Comparison of ENCODE assay signal across 9 mouse cellular contexts in the genomic region with DNA sequence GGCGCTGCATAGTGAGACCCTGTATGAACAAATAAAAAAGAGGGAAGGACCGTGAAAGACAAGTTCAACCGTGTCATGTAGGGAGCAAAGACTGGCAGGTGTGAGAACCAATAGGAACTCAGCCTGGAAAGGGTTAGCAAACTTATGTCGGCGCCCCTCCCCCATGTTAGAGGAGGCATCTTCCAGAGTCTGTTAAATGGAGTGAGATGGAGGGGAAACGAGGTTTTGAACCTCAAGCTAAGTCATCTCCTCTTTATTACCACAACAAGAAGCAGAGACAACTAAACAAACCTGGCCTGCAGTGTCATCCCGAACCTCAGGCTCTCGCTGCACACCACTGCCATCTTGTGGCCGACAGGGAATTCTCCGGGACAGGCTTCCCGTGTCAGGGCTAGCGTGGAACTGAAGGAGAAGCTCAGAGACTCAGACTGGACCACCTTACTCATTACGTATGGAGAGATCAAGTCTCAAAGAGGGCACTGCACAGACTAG. TPM values are rescaled to one million over a fixed set of nuclear protein-coding genes. Genes with fewer than 3 reads are reported as not detected.
DNase-seq lines count a peak whose midpoint lies in the region; ATAC-seq and TF ChIP-seq lines count a peak whose summit lies in the region.
"Had no signal": no experiment of that assay in that cellular context is flagged by ENCODE, and none has a peak within 500 bp of the region (broad histone marks: within the 10 kb centered on the region; RNA-seq: fewer than 3 reads in every experiment).

No protein-coding gene starts in this region.

- WGBS in bone marrow, adult 2 months: 4% methylated on average over 13 of the region's 13 CpGs
- WGBS in embryonic facial prominence, embryonic 15.5 days: 1% methylated on average over 13 of the region's 13 CpGs
- 2% methylated on average over 13 of the region's 13 CpGs for WGBS in heart, embryonic 11.5 days (ENCODE audit: insufficient replicate concordance)
- 5% methylated on average over 13 of the region's 13 CpGs for WGBS in kidney, embryonic 15.5 days

- H3K27me3 ChIP-seq in C2C12 (ENCODE audit: control insufficient read depth, insufficient read depth, insufficient read length): peaks cover 5% of the 10 kb centered on the region
- H3K27me3 ChIP-seq in embryonic facial prominence, embryonic 15.5 days: no peaks in the 10 kb centered on the region
- peaks cover 2% of the 10 kb centered on the region for H3K27me3 ChIP-seq in heart, embryonic 11.5 days (ENCODE audit: control insufficient read depth, insufficient read depth, low read length)
- peaks cover 21% of the 10 kb centered on the region; the same call in 1 of the 2 replicates for H3K27me3 ChIP-seq in kidney, embryonic 15.5 days
- H3K27me3 ChIP-seq in splenic B cell, adult 2 months (ENCODE audit: control insufficient read depth, insufficient read depth, low read length, poor library complexity, severe bottlenecking): 0 out of 2 replicates have a peak, but pooled peaks cover 2% of the 10 kb centered on the region

- DNase-seq in liver: peak; percentile 83
- DNase-seq in naive thymus-derived CD4-positive, alpha-beta T cell, adult 2 months (ENCODE audit: low read depth): peak; percentile 72
- peak; percentile 75 for DNase-seq in splenic B cell, adult 2 months (ENCODE audit: low read depth, low spot score)

- H3K4me1 ChIP-seq in bone marrow, adult 2 months (ENCODE audit: control insufficient read depth, insufficient read depth, low read length): no peaks in the 10 kb centered on the region
- H3K4me1 ChIP-seq in embryonic facial prominence, embryonic 15.5 days: peaks cover 4% of the 10 kb centered on the region; the same call in 1 of the 2 replicates
- H3K4me1 ChIP-seq in heart, embryonic 11.5 days (ENCODE audit: control insufficient read depth, insufficient read depth, low read length): no peaks in the 10 kb centered on the region
- peaks cover 22% of the 10 kb centered on the region for H3K4me1 ChIP-seq in kidney, embryonic 15.5 days

- no peak overlapping the region for H3K27ac ChIP-seq in bone marrow, adult 2 months (ENCODE audit: control insufficient read depth, insufficient read depth, low read depth, low read length, poor library complexity)
- no peak overlapping the region for H3K27ac ChIP-seq in embryonic facial prominence, embryonic 15.5 days (replicated peaks)
- no peak overlapping the region for H3K27ac ChIP-seq in heart, embryonic 11.5 days (ENCODE audit: low read depth, low read length)
- H3K27ac ChIP-seq in kidney, embryonic 15.5 days: no peak overlapping the region

- TF ChIP-seq POLR2A in bone marrow, adult 2 months (IDR thresholded peaks at IDR 0.05; ENCODE audit: borderline replicate concordance, control insufficient read depth, low read depth, low read length): no peak

- no peaks in the 10 kb centered on the region for H3K79me3 ChIP-seq in C2C12 (ENCODE audit: low read depth)

- peak overlapping the region; percentile 42 for H3K4me2 ChIP-seq in embryonic facial prominence, embryonic 15.5 days (replicated peaks)
- H3K4me2 ChIP-seq in heart, embryonic 11.5 days: peak overlapping the region; percentile 58
- H3K4me2 ChIP-seq in kidney, embryonic 15.5 days: peak overlapping the region; percentile 44; the same call in 1 of the 2 replicates

- H3K4me3 ChIP-seq in C2C12 (ENCODE audit: insufficient read depth, poor library complexity, severe bottlenecking): no peak overlapping the region
- H3K4me3 ChIP-seq in bone marrow, adult 2 months (replicated peaks; ENCODE audit: control insufficient read depth, low read depth, low read length): no peak overlapping the region
- peak overlapping the region; percentile 22 for H3K4me3 ChIP-seq in embryonic facial prominence, embryonic 15.5 days (replicated peaks)
- peak overlapping the region; percentile 22; the same call in 1 of the 2 replicates for H3K4me3 ChIP-seq in heart, embryonic 11.5 days (ENCODE audit: low read depth, low read length)
- no peak overlapping the region; the same call in 1 of the 2 replicates for H3K4me3 ChIP-seq in kidney, embryonic 15.5 days (replicated peaks)
- H3K4me3 ChIP-seq: erythroblast, embryonic 14.5 days had no signal

- no peaks in the 10 kb centered on the region for H3K79me2 ChIP-seq in C2C12 (ENCODE audit: control insufficient read depth, insufficient read depth)

- TF ChIP-seq CTCF in C2C12 (IDR thresholded peaks at IDR 0.05; ENCODE audit: control insufficient read depth, insufficient read depth, insufficient read length): peak; percentile 84
- TF ChIP-seq CTCF in bone marrow, adult 2 months (IDR thresholded peaks at IDR 0.05; ENCODE audit: control insufficient read depth, insufficient read depth, low read length): peak; percentile 99

- H3K9me3 ChIP-seq in embryonic facial prominence, embryonic 15.5 days (replicated peaks): no peaks in the 10 kb centered on the region
- no peaks in the 10 kb centered on the region for H3K9me3 ChIP-seq in heart, embryonic 11.5 days (replicated peaks; ENCODE audit: control insufficient read depth, low read length)
- H3K9me3 ChIP-seq in kidney, embryonic 15.5 days (replicated peaks): no peaks in the 10 kb centered on the region

- ATAC-seq in embryonic facial prominence, embryonic 15.5 days (ENCODE audit: insufficient number of reproducible peaks, low FRiP score, low TSS enrichment, low read depth): 0 out of 2 replicates have a peak, but pooled peaks have one; percentile 39
- ATAC-seq in heart, embryonic 11.5 days (replicated peaks; ENCODE audit: insufficient number of reproducible peaks, low FRiP score, low TSS enrichment): no peak
- no peak; the same call in none of the 2 replicates for ATAC-seq in kidney, embryonic 15.5 days (replicated peaks; ENCODE audit: low FRiP score)

- H3K9ac ChIP-seq in embryonic facial prominence, embryonic 15.5 days: no peak overlapping the region
- H3K9ac ChIP-seq in heart, embryonic 11.5 days (ENCODE audit: low read depth, low read length): no peak overlapping the region
- H3K9ac ChIP-seq in kidney, embryonic 15.5 days: no peak overlapping the region

- no peak overlapping the region for H3ac ChIP-seq in C2C12 (ENCODE audit: control insufficient read depth, insufficient read length, low read depth)

- H3K36me3 ChIP-seq in C2C12 (ENCODE audit: control insufficient read depth, insufficient read depth): no peaks in the 10 kb centered on the region
- no peaks in the 10 kb centered on the region for H3K36me3 ChIP-seq in embryonic facial prominence, embryonic 15.5 days
- H3K36me3 ChIP-seq in heart, embryonic 11.5 days (ENCODE audit: control insufficient read depth, insufficient read depth, low read length): no peaks in the 10 kb centered on the region
- H3K36me3 ChIP-seq in kidney, embryonic 15.5 days: no peaks in the 10 kb centered on the region
- no peaks in the 10 kb centered on the region for H3K36me3 ChIP-seq in splenic B cell, adult 2 months (ENCODE audit: control insufficient read depth, insufficient read depth, low read length, poor library complexity, severe bottlenecking)

TF ChIP-seq in C2C12, 6 proteins besides CTCF, POLR2A, EP300 and RAD21:
- TF ChIP-seq USF1 (IDR thresholded peaks at IDR 0.05; ENCODE audit: low read depth) (no peak), FOSL1 (IDR thresholded peaks at IDR 0.05; ENCODE audit: insufficient read depth, low read length, poor library complexity, severe bottlenecking) (no peak), MAX (IDR thresholded peaks at IDR 0.05) (no peak), CEBPB (IDR thresholded peaks at IDR 0.05; ENCODE audit: low read depth) (no peak), MYOG (IDR thresholded peaks at IDR 0.05; ENCODE audit: control insufficient read depth, extremely low read depth, insufficient read length) (no peak), MYOD1 (IDR thresholded peaks at IDR 0.05; ENCODE audit: control insufficient read depth, insufficient read length, low read depth) (no peak)

RNA-seq across cellular contexts. Expression of gene Tinagl1, which starts 13.9 kb away (rescaled TPM):
- 64.1 TPM for polyA plus RNA-seq in C2C12 (2012; fragmentation: generic; extraction: Trizol)
- 29.5 and 51.1 TPM in 2 replicates for polyA plus RNA-seq in bone marrow, adult 2 months (2011; ENCODE audit: insufficient read depth, insufficient read length, low replicate concordance, missing spikeins)
- 26.5 and 27.4 TPM in 2 replicates for polyA plus RNA-seq in embryonic facial prominence, embryonic 15.5 days (2015; fragmentation: Nextera tagmentation; extraction: Ambion mirVana)
- polyA plus RNA-seq in heart, embryonic 11.5 days (2014; fragmentation: Nextera tagmentation; extraction: Ambion mirVana): 31.0 and 33.9 TPM in 2 replicates
- polyA plus RNA-seq in kidney, embryonic 15.5 days (2015; fragmentation: Nextera tagmentation; extraction: Ambion mirVana): 51.0 and 62.7 TPM in 2 replicates

RNA-seq across cellular contexts. Expression of gene Gm853, which starts 33.3 kb away (rescaled TPM):
- polyA plus RNA-seq in C2C12 (2012; fragmentation: generic; extraction: Trizol): not detected
- polyA plus RNA-seq in bone marrow, adult 2 months (2011; ENCODE audit: insufficient read depth, insufficient read length, low replicate concordance, missing spikeins): not detected in 2 replicates
- polyA plus RNA-seq in embryonic facial prominence, embryonic 15.5 days (2015; fragmentation: Nextera tagmentation; extraction: Ambion mirVana): not detected in 2 replicates
- not detected in 2 replicates for polyA plus RNA-seq in heart, embryonic 11.5 days (2014; fragmentation: Nextera tagmentation; extraction: Ambion mirVana)
- polyA plus RNA-seq in kidney, embryonic 15.5 days (2015; fragmentation: Nextera tagmentation; extraction: Ambion mirVana): 0.26 and 0.39 TPM in 2 replicates
- polyA plus RNA-seq: erythroblast, embryonic 14.5 days had no signal

RNA-seq across cellular contexts. Expression of gene Hcrtr1, which starts 49.7 kb away (rescaled TPM):
- not detected for polyA plus RNA-seq in C2C12 (2012; fragmentation: generic; extraction: Trizol)
- not detected in 2 replicates for polyA plus RNA-seq in bone marrow, adult 2 months (2011; ENCODE audit: insufficient read depth, insufficient read length, low replicate concordance, missing spikeins)
- polyA plus RNA-seq in embryonic facial prominence, embryonic 15.5 days (2015; fragmentation: Nextera tagmentation; extraction: Ambion mirVana): 0.16 TPM in 1 of 2 replicates, not detected in the other
- 0.07 and 0.20 TPM in 2 replicates for polyA plus RNA-seq in heart, embryonic 11.5 days (2014; fragmentation: Nextera tagmentation; extraction: Ambion mirVana)
- polyA plus RNA-seq in kidney, embryonic 15.5 days (2015; fragmentation: Nextera tagmentation; extraction: Ambion mirVana): 0.17 and 0.62 TPM in 2 replicates
- polyA plus RNA-seq: erythroblast, embryonic 14.5 days had no signal

Comparison
In these comparisons a context has a peak if more than half of its experiments do, and no peak if none do; other contexts are left out.
1. H3K4me3 ChIP-seq: peak in embryonic facial prominence, embryonic 15.5 days (single experiment) and heart, embryonic 11.5 days (single experiment); none in C2C12 (single experiment), bone marrow, adult 2 months (single experiment) and kidney, embryonic 15.5 days (single experiment).
2. Peak in every context shown above with its lines, with median percentiles within 50 percentile points of each other: H3K4me2 ChIP-seq and DNase-seq.